Mouse (Mus musculus) embryonic facial prominence, embryonic 15.5 days (tissue): ENCODE results near the gene Tmc3. TPM values are rescaled to one million over a fixed set of nuclear protein-coding genes. Genes with fewer than 3 reads are reported as not detected.

Experiments used
- ATAC-seq: fragments of 200-750 bp; cut with Nextera tagmentation; 2 replicates; pipeline ENCODE4 v1.8.0; 2017; ENCODE audit warnings: low read depth, moderate TSS enrichment; ENCODE audit not compliant: insufficient number of reproducible peaks, low FRiP score, low TSS enrichment
- H3K27ac ChIP-seq: fragments of 300-500 bp; sonication (generic); replicated peaks from 2 replicates; pipeline ENCODE4 v1.5.1; 2015; ENCODE audit warnings: mild to moderate bottlenecking, inconsistent platforms
- H3K27me3 ChIP-seq: fragments of 300-500 bp; sonication (generic); 2 replicates; pipeline ENCODE4 v1.6.1; 2015; ENCODE audit warnings: inconsistent platforms
- H3K36me3 ChIP-seq: fragments of 300-500 bp; sonication (generic); 2 replicates; pipeline ENCODE4 v1.6.1; 2015; ENCODE audit warnings: mild to moderate bottlenecking, inconsistent platforms
- H3K4me1 ChIP-seq: fragments of 300-500 bp; sonication (generic); 2 replicates; pipeline ENCODE4 v1.6.1; 2015; ENCODE audit warnings: inconsistent platforms
- H3K4me2 ChIP-seq: fragments of 300-500 bp; sonication (generic); replicated peaks from 2 replicates; pipeline ENCODE4 v1.6.1; 2015; ENCODE audit warnings: mild to moderate bottlenecking, inconsistent platforms
- H3K4me3 ChIP-seq: fragments of 300-500 bp; sonication (generic); replicated peaks from 2 replicates; pipeline ENCODE4 v1.5.1; 2015; ENCODE audit warnings: mild to moderate bottlenecking, inconsistent platforms
- H3K9ac ChIP-seq: fragments of 300-500 bp; sonication (generic); 2 replicates; pipeline ENCODE4 v1.6.1; 2015; ENCODE audit warnings: inconsistent platforms
- H3K9me3 ChIP-seq: fragments of 300-500 bp; sonication (generic); replicated peaks from 2 replicates; pipeline ENCODE4 v1.6.1; 2016; ENCODE audit warnings: inconsistent platforms
- WGBS: fragments of 180-500 bp; shearing (Covaris S2); methylation state at CpG from one replicate; pipeline ENCODE4 v1.1.7; 2015; 5-methylcytosine and 5-hydroxymethylcytosine counted together
- polyA plus RNA-seq: library from polyadenylated mRNA; unstranded; fragments of >200 nt; fragmentation: Nextera tagmentation; extraction: Ambion mirVana; gene quantifications from 2 replicates; pipeline ENCODE4 v1.2.1, GENCODE M21; 2015

Tmc3 gene
- polyA plus RNA-seq, 1 experiment from 2014 or later, result 1.2 TPM

- H3K4me1 ChIP-seq, result no peaks in the 10 kb centered on the region
These were observed 74.0 kb downstream of the Tmc3 start for GRCm38 (mm10) chr7:83658716-83659115.

GRCm38 (mm10) chr7:83659159-83660065, 74.7 kb downstream of the Tmc3 start:
- no peaks in the 10 kb centered on the region for H3K4me1 ChIP-seq
- 72% methylated on average over 9 of the region's 9 CpGs for WGBS
- H3K9ac ChIP-seq, result no peak overlapping the region
- H3K9me3 ChIP-seq, result no peaks in the 10 kb centered on the region
- H3K27ac ChIP-seq, result 0 out of 2 replicates have a peak overlapping the region, but pooled peaks have one; percentile 13
- peaks cover 7% of the 10 kb centered on the region; the same call in 1 of the 2 replicates for H3K36me3 ChIP-seq
- H3K27me3 ChIP-seq, result no peaks in the 10 kb centered on the region
- ATAC-seq, result no peak
- H3K4me3 ChIP-seq, result no peak overlapping the region
- no peak overlapping the region for H3K4me2 ChIP-seq

More at GRCm38 (mm10) chr7:83658716-83659115, 74.0 kb downstream of the Tmc3 start:
- no peak overlapping the region for H3K4me2 ChIP-seq
- no peaks in the 10 kb centered on the region for H3K27me3 ChIP-seq
- H3K4me3 ChIP-seq, result no peak overlapping the region
- H3K27ac ChIP-seq, result no peak overlapping the region
- no peak for ATAC-seq
- no peak overlapping the region for H3K9ac ChIP-seq
- peaks cover 7% of the 10 kb centered on the region; the same call in 1 of the 2 replicates for H3K36me3 ChIP-seq
- no peaks in the 10 kb centered on the region for H3K9me3 ChIP-seq
- WGBS, result 85% methylated on average over 1 of the region's 1 CpGs

GRCm38 (mm10) chr7:83660273-83660691, 75.6 kb downstream of the Tmc3 start:
- no peak for ATAC-seq
- no peaks in the 10 kb centered on the region for H3K27me3 ChIP-seq
- H3K36me3 ChIP-seq, result peaks cover 7% of the 10 kb centered on the region; the same call in 1 of the 2 replicates
- H3K9me3 ChIP-seq, result no peaks in the 10 kb centered on the region
- H3K4me3 ChIP-seq, result no peak overlapping the region
- no peak overlapping the region for H3K9ac ChIP-seq
- H3K4me2 ChIP-seq, result no peak overlapping the region
- no peak overlapping the region for H3K27ac ChIP-seq
- 90% methylated on average over 11 of the region's 11 CpGs for WGBS
- no peaks in the 10 kb centered on the region for H3K4me1 ChIP-seq

DNA sequence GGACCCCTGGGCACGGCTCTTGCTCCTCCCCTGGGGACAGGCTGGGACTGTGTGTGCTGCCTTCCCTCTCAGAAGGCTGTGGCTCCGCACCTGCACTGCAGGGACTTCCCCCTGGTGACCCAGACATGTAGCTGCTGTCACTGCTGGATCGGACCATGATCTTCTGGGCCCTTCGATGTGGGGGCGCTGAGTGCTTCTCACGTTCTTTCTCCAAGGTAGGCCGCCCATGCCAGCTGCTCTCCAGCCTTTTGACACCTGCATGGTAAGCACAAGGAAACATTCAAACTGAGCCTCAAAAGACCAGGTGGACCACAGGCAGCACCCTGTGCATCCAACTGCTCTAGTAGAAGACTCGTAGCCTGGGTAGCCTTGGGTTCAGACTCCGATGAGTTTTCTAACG, 76.3 kb downstream of the Tmc3 start:
- H3K9ac ChIP-seq, result no peak overlapping the region
- no peaks in the 10 kb centered on the region for H3K9me3 ChIP-seq
- H3K27me3 ChIP-seq, result no peaks in the 10 kb centered on the region
- peaks cover 7% of the 10 kb centered on the region; the same call in 1 of the 2 replicates for H3K36me3 ChIP-seq
- ATAC-seq, result no peak
- WGBS, result 90% methylated on average over 10 of the region's 10 CpGs
- H3K4me2 ChIP-seq, result no peak overlapping the region
- no peak overlapping the region for H3K27ac ChIP-seq
- H3K4me1 ChIP-seq, result no peaks in the 10 kb centered on the region
- no peak overlapping the region for H3K4me3 ChIP-seq

- no peak overlapping the region for H3K4me3 ChIP-seq
- H3K36me3 ChIP-seq, result peaks cover 7% of the 10 kb centered on the region; the same call in 1 of the 2 replicates
- no peaks in the 10 kb centered on the region for H3K27me3 ChIP-seq
- no peaks in the 10 kb centered on the region for H3K9me3 ChIP-seq
- H3K4me1 ChIP-seq, result no peaks in the 10 kb centered on the region
- 94% methylated on average over 3 of the region's 3 CpGs for WGBS
- no peak for ATAC-seq
- H3K9ac ChIP-seq, result no peak overlapping the region
- no peak overlapping the region for H3K27ac ChIP-seq
- no peak overlapping the region for H3K4me2 ChIP-seq
These were observed 77.0 kb downstream of the Tmc3 start for GRCm38 (mm10) chr7:83661763-83662162.

GRCm38 (mm10) chr7:83662711-83663375, 78.1 kb downstream of the Tmc3 start:
- Histone ChIP-seq H3K27me3 (no peaks in the 10 kb centered on the region), H3K27ac (no peak overlapping the region), H3K4me2 (no peak overlapping the region), H3K4me1 (no peaks in the 10 kb centered on the region), H3K9me3 (no peaks in the 10 kb centered on the region), H3K36me3 (peaks cover 7% of the 10 kb centered on the region; the same call in 1 of the 2 replicates), H3K4me3 (no peak overlapping the region), H3K9ac (no peak overlapping the region)
- 83% methylated on average over 6 of the region's 6 CpGs for WGBS
- ATAC-seq, result no peak

DNA sequence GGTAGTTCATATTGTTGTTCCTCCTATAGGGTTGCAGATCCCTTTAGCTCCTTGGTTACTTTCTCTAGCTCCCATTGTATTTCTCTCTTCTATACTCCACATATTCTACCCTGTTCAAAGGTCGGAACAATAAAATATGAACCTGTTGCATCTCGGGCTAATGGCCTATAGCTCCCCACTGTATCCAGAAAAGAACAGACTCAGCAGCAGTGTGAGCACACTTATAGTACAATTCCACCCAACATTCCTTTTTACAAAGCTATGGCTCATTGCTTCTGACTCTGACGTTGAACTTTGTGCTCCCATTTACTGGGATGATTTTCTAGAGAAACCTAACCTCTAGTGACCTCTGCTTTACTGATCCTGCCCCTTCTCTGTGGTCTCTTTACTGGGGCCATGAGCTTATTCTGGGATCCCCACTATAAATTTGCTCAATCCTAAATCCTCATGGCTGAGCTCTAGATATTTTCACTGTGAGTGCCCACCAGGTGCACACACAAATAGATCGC, 81.4 kb downstream of the Tmc3 start:
- Histone ChIP-seq H3K4me1 (no peaks in the 10 kb centered on the region), H3K27ac (no peak overlapping the region), H3K36me3 (no peaks in the 10 kb centered on the region), H3K9ac (no peak overlapping the region), H3K9me3 (no peaks in the 10 kb centered on the region), H3K27me3 (no peaks in the 10 kb centered on the region), H3K4me3 (no peak overlapping the region), H3K4me2 (no peak overlapping the region)
- WGBS, result 88% methylated on average over 4 of the region's 4 CpGs
- no peak for ATAC-seq

- Histone ChIP-seq H3K4me1 (no peaks in the 10 kb centered on the region), H3K27me3 (no peaks in the 10 kb centered on the region), H3K36me3 (no peaks in the 10 kb centered on the region), H3K27ac (no peak overlapping the region), H3K4me2 (no peak overlapping the region), H3K9me3 (no peaks in the 10 kb centered on the region), H3K9ac (no peak overlapping the region), H3K4me3 (no peak overlapping the region)
- WGBS, result 82% methylated on average over 5 of the region's 5 CpGs
- no peak for ATAC-seq
These were observed 83.4 kb downstream of the Tmc3 start for GRCm38 (mm10) chr7:83667936-83668645.

GRCm38 (mm10) chr7:83668724-83669123, 84.0 kb downstream of the Tmc3 start:
- Histone ChIP-seq H3K36me3 (no peaks in the 10 kb centered on the region), H3K4me3 (no peak overlapping the region), H3K9ac (no peak overlapping the region), H3K27ac (no peak overlapping the region), H3K9me3 (no peaks in the 10 kb centered on the region), H3K27me3 (no peaks in the 10 kb centered on the region), H3K4me2 (no peak overlapping the region), H3K4me1 (no peaks in the 10 kb centered on the region)
- 15% methylated on average over 1 of the region's 1 CpGs for WGBS
- no peak for ATAC-seq

DNA sequence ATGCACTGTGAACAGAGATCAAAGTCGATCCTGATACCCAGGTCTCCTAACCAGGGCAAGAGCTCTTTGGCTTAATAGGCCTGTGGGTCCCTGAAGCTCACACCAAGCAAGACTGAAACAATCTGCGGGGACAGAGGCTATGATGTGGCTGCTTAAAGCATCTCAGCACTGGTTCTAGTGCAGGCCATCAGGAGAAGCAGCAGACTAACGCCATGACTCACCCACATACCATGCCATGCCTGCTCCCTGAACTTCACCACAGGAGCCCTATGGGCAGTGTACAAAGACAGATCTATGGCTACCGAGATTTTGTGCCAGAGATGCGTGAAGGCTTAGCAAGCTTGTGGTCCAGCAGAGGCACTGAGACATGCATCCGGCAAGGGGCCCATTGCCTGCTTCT, 86.8 kb downstream of the Tmc3 start:
- WGBS, result 88% methylated on average over 6 of the region's 6 CpGs

More for the DNA sequence above, 86.8 kb downstream of the Tmc3 start:
- H3K27me3 ChIP-seq, result no peaks in the 10 kb centered on the region
- no peak overlapping the region for H3K27ac ChIP-seq
- ATAC-seq, result no peak
- no peak overlapping the region for H3K4me2 ChIP-seq
- H3K4me1 ChIP-seq, result no peaks in the 10 kb centered on the region
- H3K9ac ChIP-seq, result no peak overlapping the region
- no peaks in the 10 kb centered on the region for H3K36me3 ChIP-seq
- H3K9me3 ChIP-seq, result no peaks in the 10 kb centered on the region
- no peak overlapping the region for H3K4me3 ChIP-seq
